Comparison of ENCODE assay signal across 12 mouse cellular contexts in genomic region chr1:89190621-89191020, GRCm38 (mm10).
DNase-seq lines count a peak whose midpoint lies in the region; ATAC-seq and TF ChIP-seq lines count a peak whose summit lies in the region.
"Had no signal": no experiment of that assay in that cellular context is flagged by ENCODE, and none has a peak within 500 bp of the region (broad histone marks: within the 10 kb centered on the region; RNA-seq: fewer than 3 reads in every experiment).

No protein-coding gene starts in this region.

- peak overlapping the region; percentile 81 for H3K27ac ChIP-seq in lung, embryonic 14.5 days (ENCODE audit: low read depth)
- peak overlapping the region; percentile 84 for H3K27ac ChIP-seq in lung, embryonic 16.5 days (ENCODE audit: low read length)

- ATAC-seq in lung, embryonic 14.5 days (ENCODE audit: insufficient read depth) = no peak
- no peak for ATAC-seq in lung, embryonic 16.5 days (ENCODE audit: low read depth)

- no peak overlapping the region for H3K4me3 ChIP-seq in lung, embryonic 14.5 days (ENCODE audit: low read depth, low read length)
- H3K4me3 ChIP-seq in lung, embryonic 16.5 days (ENCODE audit: low read length) = no peak overlapping the region
- H3K4me3 ChIP-seq: erythroblast, embryonic 14.5 days had no signal

- WGBS in lung, embryonic 14.5 days = 11% methylated on average over 7 of the region's 7 CpGs
- WGBS in lung, embryonic 16.5 days = 9% methylated on average over 7 of the region's 7 CpGs

- H3K36me3 ChIP-seq in lung, embryonic 14.5 days (ENCODE audit: insufficient read depth) = no peaks in the 10 kb centered on the region
- no peaks in the 10 kb centered on the region for H3K36me3 ChIP-seq in lung, embryonic 16.5 days (ENCODE audit: control insufficient read depth, insufficient read depth, low read length)

- H3K4me2 ChIP-seq in lung, embryonic 14.5 days = 0 out of 2 replicates have a peak overlapping the region, but pooled peaks have one; percentile 34
- H3K4me2 ChIP-seq in lung, embryonic 16.5 days (ENCODE audit: low read depth, low read length) = peak overlapping the region; percentile 31

- no peak overlapping the region for H3K9ac ChIP-seq in lung, embryonic 14.5 days
- H3K9ac ChIP-seq in lung, embryonic 16.5 days (ENCODE audit: low read length) = no peak overlapping the region
- H3K9ac ChIP-seq: liver, postnatal 0 days had no signal

- DNase-seq in heart, adult 11 months = peak; percentile 93
- DNase-seq in heart, postnatal 14 days = no peak
- peak; percentile 78 for DNase-seq in lung, embryonic 14.5 days
- DNase-seq in lung, postnatal 4 days = no peak
- peak; percentile 14 for DNase-seq in forelimb bud, embryonic 11.5 days (ENCODE audit: low read depth, low spot score)
- DNase-seq in left cerebral cortex, postnatal 14 days (ENCODE audit: low spot score in 2 of 2) = no peak
- DNase-seq in thymus, postnatal 36 days = no peak
- DNase-seq: layer of hippocampus, adult 9-11 months; liver, postnatal 0 days; thymus, postnatal 14 days had no signal

- TF ChIP-seq CTCF in lung, embryonic 14.5 days (IDR thresholded peaks at IDR 0.05; ENCODE audit: low read depth) = no peak

- intact Hi-C loops in heart, postnatal 14 days (cut with DNase I) = loop anchor here (5.0 kb wide), 1 partner anchor 73 kb away; no protein-coding TSS in a partner anchor
- intact Hi-C loops in left cerebral cortex, postnatal 14 days (cut with DNase I) = loop anchor here (5.0 to 10.0 kb wide), 3 partner anchors 118 to 766 kb away; partner anchors contain the start of gene Sh3bp4

- H3K4me1 ChIP-seq in lung, embryonic 14.5 days (ENCODE audit: insufficient read depth) = peaks cover 13% of the 10 kb centered on the region
- H3K4me1 ChIP-seq in lung, embryonic 16.5 days (replicated peaks; ENCODE audit: control insufficient read depth, insufficient read depth, low read length) = peaks cover 11% of the 10 kb centered on the region

- H3K9me3 ChIP-seq in lung, embryonic 14.5 days (ENCODE audit: low read depth, low read length) = no peaks in the 10 kb centered on the region
- H3K9me3 ChIP-seq in lung, embryonic 16.5 days (ENCODE audit: control insufficient read depth, low read length) = no peaks in the 10 kb centered on the region

- H3K27me3 ChIP-seq in lung, embryonic 14.5 days (ENCODE audit: insufficient read depth, low read length) = no peaks in the 10 kb centered on the region
- no peaks in the 10 kb centered on the region for H3K27me3 ChIP-seq in lung, embryonic 16.5 days (ENCODE audit: control insufficient read depth, insufficient read depth, low read depth, low read length)

Comparison
In these comparisons a context has a peak if more than half of its experiments do, and no peak if none do; other contexts are left out.
1. DNase-seq: peak in heart, adult 11 months (single experiment), lung, embryonic 14.5 days (single experiment) and forelimb bud, embryonic 11.5 days (single experiment); none in heart, postnatal 14 days (0 of 2), lung, postnatal 4 days (0 of 2), left cerebral cortex, postnatal 14 days (0 of 2) and thymus, postnatal 36 days (0 of 2).